Mouse (Mus musculus) heart, postnatal 36 days (tissue): ENCODE measurements at regions not wholly inside any gene's neighbourhood (a gene's known extent, or its start where the extent isn't known, plus 50 kb on each side); places are given as distances from the start of the nearest gene placed in this dataset.

ENCODE experiments used
- DNase-seq, 2 experiments: peaks; one replicate each; pipeline ENCODE4 v3.0.0; 2021 to 2022
- intact Hi-C: fragments of 180-260 bp; cut with DNase I; formaldehyde crosslinking; loops from one replicate; pipeline ENCODE4 v1.15.1; 2025

- intact Hi-C loops: no loop called here
- DNase-seq: no peak
Measured at GRCm38 (mm10) chr9:112994774-112995173, 713.3 kb downstream of the Pdcd6ip start.

- intact Hi-C loops: no loop called here
- DNase-seq: no peak
Measured at GRCm38 (mm10) chr9:112993627-112994026, 714.4 kb downstream of the Pdcd6ip start.

- intact Hi-C loops: no loop called here
- DNase-seq: no peak
Measured at GRCm38 (mm10) chr9:112992937-112993336, 715.1 kb downstream of the Pdcd6ip start.

GRCm38 (mm10) chr9:112983353-112983752, 724.7 kb downstream of the Pdcd6ip start:
- no peak for DNase-seq
- intact Hi-C loops: no loop called here

- intact Hi-C loops: no loop called here
- no peak for DNase-seq
Measured at GRCm38 (mm10) chr9:112951567-112951966, 715.8 kb upstream of the Arpp21 start.

GRCm38 (mm10) chr9:112950056-112950455, 714.3 kb upstream of the Arpp21 start:
- no peak for DNase-seq
- intact Hi-C loops: no loop called here

GRCm38 (mm10) chr9:112938781-112939180, 703.0 kb upstream of the Arpp21 start:
- intact Hi-C loops: no loop called here
- DNase-seq: no peak

GRCm38 (mm10) chr9:112909311-112910101, 673.8 kb upstream of the Arpp21 start:
- no peak for DNase-seq
- intact Hi-C loops: no loop called here

- intact Hi-C loops: no loop called here
- DNase-seq: no peak
Measured at GRCm38 (mm10) chr9:112905955-112906354, 670.2 kb upstream of the Arpp21 start.

- DNase-seq: no peak
- intact Hi-C loops: no loop called here
Measured at GRCm38 (mm10) chr9:112864921-112865320, 629.2 kb upstream of the Arpp21 start.

- intact Hi-C loops: no loop called here
- DNase-seq: no peak
Measured at GRCm38 (mm10) chr9:112861136-112861535, 625.4 kb upstream of the Arpp21 start.

GRCm38 (mm10) chr9:112860307-112860893, 624.7 kb upstream of the Arpp21 start:
- intact Hi-C loops: no loop called here

GRCm38 (mm10) chr9:112841473-112841872, 605.7 kb upstream of the Arpp21 start:
- DNase-seq: no peak

More at GRCm38 (mm10) chr9:112860307-112860893, 624.7 kb upstream of the Arpp21 start:
- no peak for DNase-seq

GRCm38 (mm10) chr9:112839071-112839793, 603.5 kb upstream of the Arpp21 start:
- intact Hi-C loops: no loop called here
- no peak for DNase-seq

More at GRCm38 (mm10) chr9:112841473-112841872, 605.7 kb upstream of the Arpp21 start:
- intact Hi-C loops: no loop called here

GRCm38 (mm10) chr9:112837563-112837962, 601.8 kb upstream of the Arpp21 start:
- intact Hi-C loops: no loop called here
- no peak for DNase-seq

- DNase-seq: no peak
- intact Hi-C loops: no loop called here
Measured at GRCm38 (mm10) chr9:112834441-112835245, 598.9 kb upstream of the Arpp21 start.

GRCm38 (mm10) chr9:112831102-112831501, 595.4 kb upstream of the Arpp21 start:
- DNase-seq: no peak
- intact Hi-C loops: no loop called here

- intact Hi-C loops: no loop called here
Measured at GRCm38 (mm10) chr9:112828602-112829001, 592.9 kb upstream of the Arpp21 start.

GRCm38 (mm10) chr9:112826592-112826991, 590.9 kb upstream of the Arpp21 start:
- DNase-seq: no peak
- intact Hi-C loops: no loop called here

More at GRCm38 (mm10) chr9:112828602-112829001, 592.9 kb upstream of the Arpp21 start:
- DNase-seq: no peak

- intact Hi-C loops: no loop called here
- DNase-seq: no peak
Measured at GRCm38 (mm10) chr9:112821940-112822339, 586.2 kb upstream of the Arpp21 start.

- intact Hi-C loops: no loop called here
- DNase-seq: no peak
Measured at GRCm38 (mm10) chr9:112811946-112812345, 576.2 kb upstream of the Arpp21 start.
